Mouse (Mus musculus): ENCODE measurements at regions not wholly inside any gene's neighbourhood (a gene's known extent, or its start where the extent isn't known, plus 50 kb on each side); places are given as distances from the start of the nearest gene placed in this dataset.

GRCm38 (mm10) chr10:9272243-9272642, 386.4 kb upstream of the Sash1 start:
- Histone ChIP-seq H3K4me3 (ENCODE audit: low read depth, low read length) (no peak overlapping the region), H3K9me3 (replicated peaks; ENCODE audit: control insufficient read depth, insufficient read depth, low read length, poor library complexity, severe bottlenecking) (no peaks in the 10 kb centered on the region), H3K27ac (ENCODE audit: insufficient read depth, low read length) (no peak overlapping the region), H3K27me3 (ENCODE audit: control insufficient read depth, insufficient read depth, low read length, poor library complexity, severe bottlenecking) (no peaks in the 10 kb centered on the region), H3K4me1 (ENCODE audit: control insufficient read depth, insufficient read depth, low read length) (no peaks in the 10 kb centered on the region), H3K9ac (ENCODE audit: low read depth, poor library complexity, severe bottlenecking) (no peak overlapping the region), H3K36me3 (ENCODE audit: control insufficient read depth, insufficient read depth, low read length, poor library complexity, severe bottlenecking) (no peaks in the 10 kb centered on the region)
- no peak for TF ChIP-seq EP300 (IDR thresholded peaks at IDR 0.05; ENCODE audit: insufficient read depth, low read depth, low read length)
- TF ChIP-seq CTCF (IDR thresholded peaks at IDR 0.05; ENCODE audit: low read depth, low read length): no peak
- no peak for TF ChIP-seq POLR2A (IDR thresholded peaks at IDR 0.05; ENCODE audit: insufficient read depth, low read length)

DNA sequence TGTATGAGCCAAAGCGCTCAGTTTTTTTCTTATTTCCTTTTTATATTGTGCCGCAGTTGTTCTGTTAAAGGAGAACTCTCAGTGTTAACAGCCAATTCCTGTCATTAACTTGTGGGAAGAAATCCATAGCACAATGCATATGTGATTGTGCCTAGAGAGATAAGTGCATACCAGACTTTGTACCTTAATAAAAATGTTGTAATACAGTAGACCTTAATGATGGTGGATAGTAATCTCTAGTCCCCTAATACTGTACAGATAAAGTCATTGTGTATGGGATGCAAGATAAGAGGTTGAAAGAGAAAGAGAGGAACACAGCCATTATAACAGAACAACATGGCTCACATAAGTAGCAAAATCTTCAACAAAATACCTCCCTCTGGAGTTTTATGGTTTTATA, 379.7 kb upstream of the Sash1 start:
- Histone ChIP-seq H3K4me3 (ENCODE audit: low read depth, low read length) (no peak overlapping the region), H3K9me3 (replicated peaks; ENCODE audit: control insufficient read depth, insufficient read depth, low read length, poor library complexity, severe bottlenecking) (no peaks in the 10 kb centered on the region), H3K9ac (ENCODE audit: low read depth, poor library complexity, severe bottlenecking) (no peak overlapping the region), H3K4me1 (ENCODE audit: control insufficient read depth, insufficient read depth, low read length) (no peaks in the 10 kb centered on the region), H3K27ac (ENCODE audit: insufficient read depth, low read length) (no peak overlapping the region), H3K27me3 (ENCODE audit: control insufficient read depth, insufficient read depth, low read length, poor library complexity, severe bottlenecking) (no peaks in the 10 kb centered on the region), H3K36me3 (ENCODE audit: control insufficient read depth, insufficient read depth, low read length, poor library complexity, severe bottlenecking) (no peaks in the 10 kb centered on the region)
- no peak for TF ChIP-seq EP300 (IDR thresholded peaks at IDR 0.05; ENCODE audit: insufficient read depth, low read depth, low read length)

- Histone ChIP-seq H3K4me3 (ENCODE audit: low read depth, low read length) (no peak overlapping the region), H3K4me1 (ENCODE audit: control insufficient read depth, insufficient read depth, low read length) (no peaks in the 10 kb centered on the region), H3K36me3 (ENCODE audit: control insufficient read depth, insufficient read depth, low read length, poor library complexity, severe bottlenecking) (no peaks in the 10 kb centered on the region), H3K9ac (ENCODE audit: low read depth, poor library complexity, severe bottlenecking) (no peak overlapping the region), H3K27ac (ENCODE audit: insufficient read depth, low read length) (no peak overlapping the region), H3K9me3 (replicated peaks; ENCODE audit: control insufficient read depth, insufficient read depth, low read length, poor library complexity, severe bottlenecking) (no peaks in the 10 kb centered on the region), H3K27me3 (ENCODE audit: control insufficient read depth, insufficient read depth, low read length, poor library complexity, severe bottlenecking) (no peaks in the 10 kb centered on the region)
- TF ChIP-seq POLR2A (IDR thresholded peaks at IDR 0.05; ENCODE audit: insufficient read depth, low read length): no peak
- TF ChIP-seq CTCF (IDR thresholded peaks at IDR 0.05; ENCODE audit: low read depth, low read length): no peak
- no peak for TF ChIP-seq EP300 (IDR thresholded peaks at IDR 0.05; ENCODE audit: insufficient read depth, low read depth, low read length)
Measured at GRCm38 (mm10) chr10:9264309-9265000, 378.6 kb upstream of the Sash1 start.

DNA sequence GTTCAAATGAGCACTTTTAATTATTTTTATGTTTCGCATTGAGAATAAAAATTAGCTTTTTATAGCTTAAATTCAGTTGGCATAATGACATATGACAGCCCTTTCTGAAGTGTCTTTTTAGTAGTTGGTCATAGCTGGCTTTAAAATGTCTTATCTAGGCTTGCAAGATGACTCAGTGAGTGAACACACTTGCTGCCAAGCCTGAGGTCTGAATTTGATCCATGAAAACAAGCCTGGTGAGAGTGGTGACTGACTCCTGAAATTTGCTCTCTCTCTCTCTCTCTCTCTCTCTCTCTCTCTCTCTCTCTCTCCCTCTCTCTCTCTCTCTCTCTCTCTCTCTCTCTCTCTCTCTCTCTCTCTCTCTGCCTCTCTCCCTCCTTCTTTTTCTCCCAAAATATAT, 372.8 kb upstream of the Sash1 start:
- Histone ChIP-seq H3K9ac (ENCODE audit: low read depth, poor library complexity, severe bottlenecking) (no peak overlapping the region), H3K27me3 (ENCODE audit: control insufficient read depth, insufficient read depth, low read length, poor library complexity, severe bottlenecking) (no peaks in the 10 kb centered on the region), H3K36me3 (ENCODE audit: control insufficient read depth, insufficient read depth, low read length, poor library complexity, severe bottlenecking) (no peaks in the 10 kb centered on the region), H3K9me3 (replicated peaks; ENCODE audit: control insufficient read depth, insufficient read depth, low read length, poor library complexity, severe bottlenecking) (no peaks in the 10 kb centered on the region), H3K4me3 (ENCODE audit: low read depth, low read length) (no peak overlapping the region), H3K27ac (ENCODE audit: insufficient read depth, low read length) (no peak overlapping the region), H3K4me1 (ENCODE audit: control insufficient read depth, insufficient read depth, low read length) (no peaks in the 10 kb centered on the region)
- TF ChIP-seq CTCF (IDR thresholded peaks at IDR 0.05; ENCODE audit: low read depth, low read length): no peak
- no peak for TF ChIP-seq EP300 (IDR thresholded peaks at IDR 0.05; ENCODE audit: insufficient read depth, low read depth, low read length)
- TF ChIP-seq POLR2A (IDR thresholded peaks at IDR 0.05; ENCODE audit: insufficient read depth, low read length): no peak

DNA sequence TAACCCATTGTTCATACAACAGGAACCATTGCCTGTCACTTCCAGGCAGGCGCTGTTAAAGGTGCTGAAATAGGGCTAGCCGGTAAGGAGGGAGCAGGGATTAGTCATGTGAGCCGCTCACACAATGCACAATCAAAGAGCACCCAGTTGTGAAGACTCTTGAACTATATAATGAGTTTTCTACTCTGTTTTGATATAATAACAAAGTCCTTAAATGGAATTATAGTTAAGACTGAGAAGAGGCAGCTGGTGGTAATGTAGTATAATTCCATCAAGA, 367.0 kb upstream of the Sash1 start:
- no peaks in the 10 kb centered on the region for H3K4me1 ChIP-seq (ENCODE audit: control insufficient read depth, insufficient read depth, low read length)
- TF ChIP-seq EP300 (IDR thresholded peaks at IDR 0.05; ENCODE audit: insufficient read depth, low read depth, low read length): no peak
- TF ChIP-seq CTCF (IDR thresholded peaks at IDR 0.05; ENCODE audit: low read depth, low read length): no peak
- no peak for TF ChIP-seq POLR2A (IDR thresholded peaks at IDR 0.05; ENCODE audit: insufficient read depth, low read length)
- no peak overlapping the region for H3K4me3 ChIP-seq (ENCODE audit: low read depth, low read length)
- no peak overlapping the region for H3K9ac ChIP-seq (ENCODE audit: low read depth, poor library complexity, severe bottlenecking)
- no peak overlapping the region for H3K27ac ChIP-seq (ENCODE audit: insufficient read depth, low read length)
- H3K36me3 ChIP-seq (ENCODE audit: control insufficient read depth, insufficient read depth, low read length, poor library complexity, severe bottlenecking): no peaks in the 10 kb centered on the region
- no peaks in the 10 kb centered on the region for H3K9me3 ChIP-seq (replicated peaks; ENCODE audit: control insufficient read depth, insufficient read depth, low read length, poor library complexity, severe bottlenecking)
- no peaks in the 10 kb centered on the region for H3K27me3 ChIP-seq (ENCODE audit: control insufficient read depth, insufficient read depth, low read length, poor library complexity, severe bottlenecking)

DNA sequence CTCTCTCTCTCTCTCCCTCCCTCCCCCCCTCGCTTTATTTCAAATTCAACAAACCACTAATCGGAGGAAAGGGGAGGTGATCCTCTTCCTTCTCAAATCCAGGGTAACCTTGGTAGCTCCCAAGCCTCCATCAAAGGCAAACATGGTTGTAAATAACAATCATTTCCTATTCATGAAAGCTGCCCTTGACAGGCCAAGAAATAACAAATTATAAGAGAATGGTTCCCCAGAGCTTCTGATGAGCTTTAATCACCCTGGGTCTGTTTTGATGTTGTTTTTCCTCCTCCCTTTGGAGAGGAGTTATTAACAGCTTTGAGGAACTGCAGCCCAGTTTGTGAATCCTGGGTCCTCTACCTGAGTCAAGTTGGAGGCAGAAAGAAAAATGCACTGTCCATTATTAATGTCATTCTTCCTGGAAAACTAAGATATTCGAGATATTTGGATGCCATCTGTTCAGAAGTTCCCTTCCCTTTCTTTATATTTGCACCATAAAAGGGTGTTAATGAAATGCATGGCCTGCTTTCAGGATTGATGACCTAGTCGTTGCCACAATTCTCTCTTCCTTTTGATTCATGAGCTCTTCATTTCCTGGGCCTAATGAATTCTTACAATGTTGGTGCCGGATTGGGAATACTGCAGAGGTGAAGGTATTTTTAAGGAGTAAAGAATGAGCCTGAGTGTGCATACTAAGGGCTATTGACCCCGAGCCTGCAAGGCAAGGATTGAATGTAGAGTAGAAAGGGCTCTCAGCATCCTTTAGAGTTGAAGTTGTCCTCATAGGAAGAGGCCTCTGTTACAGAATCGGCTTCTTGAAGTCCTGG, 366.5 kb upstream of the Sash1 start:
- TF ChIP-seq POLR2A (IDR thresholded peaks at IDR 0.05; ENCODE audit: insufficient read depth, low read length) (no peak), EP300 (IDR thresholded peaks at IDR 0.05; ENCODE audit: insufficient read depth, low read depth, low read length) (no peak), CTCF (IDR thresholded peaks at IDR 0.05; ENCODE audit: low read depth, low read length) (no peak)
- no peaks in the 10 kb centered on the region for H3K4me1 ChIP-seq (ENCODE audit: control insufficient read depth, insufficient read depth, low read length)
- H3K27me3 ChIP-seq (ENCODE audit: control insufficient read depth, insufficient read depth, low read length, poor library complexity, severe bottlenecking): no peaks in the 10 kb centered on the region
- H3K4me3 ChIP-seq (ENCODE audit: low read depth, low read length): no peak overlapping the region
- no peaks in the 10 kb centered on the region for H3K9me3 ChIP-seq (replicated peaks; ENCODE audit: control insufficient read depth, insufficient read depth, low read length, poor library complexity, severe bottlenecking)
- no peaks in the 10 kb centered on the region for H3K36me3 ChIP-seq (ENCODE audit: control insufficient read depth, insufficient read depth, low read length, poor library complexity, severe bottlenecking)
- no peak overlapping the region for H3K27ac ChIP-seq (ENCODE audit: insufficient read depth, low read length)
- no peak overlapping the region for H3K9ac ChIP-seq (ENCODE audit: low read depth, poor library complexity, severe bottlenecking)

Data from ES-Bruce4 (cell line).